Mouse (Mus musculus) retina, postnatal 1 day (tissue): ENCODE measurements at regions not wholly inside any gene's neighbourhood (a gene's known extent, or its start where the extent isn't known, plus 50 kb on each side); places are given as distances from the start of the nearest gene placed in this dataset.
"Not testable (repeated sequence)": the region's sequence is repeated elsewhere in the genome, so short reads cannot be mapped to it uniquely, and the experiment has no call there.

Source experiments
- DNase-seq: peaks from one replicate; pipeline ENCODE4 v3.0.0-alpha.2; 2012

- no peak for DNase-seq
Observed at GRCm38 (mm10) chr3:111194541-111194940, 943.7 kb upstream of the Prmt6 start.

- no peak for DNase-seq
Observed at GRCm38 (mm10) chr3:111166698-111167097, 915.9 kb upstream of the Prmt6 start.

- not testable (repeated sequence) for DNase-seq
Observed at GRCm38 (mm10) chr3:111141196-111141595, 890.4 kb upstream of the Prmt6 start.

- DNase-seq = no peak
Observed at GRCm38 (mm10) chr3:111108982-111109381, 858.2 kb upstream of the Prmt6 start.

- no peak for DNase-seq
Observed at GRCm38 (mm10) chr3:111102646-111103045, 851.8 kb upstream of the Prmt6 start.

- no peak for DNase-seq
Observed at GRCm38 (mm10) chr3:111074311-111074710, 823.5 kb upstream of the Prmt6 start.

GRCm38 (mm10) chr3:111070301-111070700 lies 819.5 kb upstream of the Prmt6 start:
- no peak for DNase-seq

- DNase-seq = peak; percentile 7
Observed at GRCm38 (mm10) chr3:111069843-111070242, 819.0 kb upstream of the Prmt6 start.

- peak; percentile 64 for DNase-seq
Observed at GRCm38 (mm10) chr3:111069156-111069555, 818.4 kb upstream of the Prmt6 start.

- DNase-seq = no peak
Observed at GRCm38 (mm10) chr3:111049638-111050037, 798.8 kb upstream of the Prmt6 start.
